Mouse (Mus musculus): ENCODE measurements around the gene Tmpo.
A peak's percentile ranks its signal among the peaks of the same experiment; 100 is the strongest.

The Tmpo gene

DNA sequence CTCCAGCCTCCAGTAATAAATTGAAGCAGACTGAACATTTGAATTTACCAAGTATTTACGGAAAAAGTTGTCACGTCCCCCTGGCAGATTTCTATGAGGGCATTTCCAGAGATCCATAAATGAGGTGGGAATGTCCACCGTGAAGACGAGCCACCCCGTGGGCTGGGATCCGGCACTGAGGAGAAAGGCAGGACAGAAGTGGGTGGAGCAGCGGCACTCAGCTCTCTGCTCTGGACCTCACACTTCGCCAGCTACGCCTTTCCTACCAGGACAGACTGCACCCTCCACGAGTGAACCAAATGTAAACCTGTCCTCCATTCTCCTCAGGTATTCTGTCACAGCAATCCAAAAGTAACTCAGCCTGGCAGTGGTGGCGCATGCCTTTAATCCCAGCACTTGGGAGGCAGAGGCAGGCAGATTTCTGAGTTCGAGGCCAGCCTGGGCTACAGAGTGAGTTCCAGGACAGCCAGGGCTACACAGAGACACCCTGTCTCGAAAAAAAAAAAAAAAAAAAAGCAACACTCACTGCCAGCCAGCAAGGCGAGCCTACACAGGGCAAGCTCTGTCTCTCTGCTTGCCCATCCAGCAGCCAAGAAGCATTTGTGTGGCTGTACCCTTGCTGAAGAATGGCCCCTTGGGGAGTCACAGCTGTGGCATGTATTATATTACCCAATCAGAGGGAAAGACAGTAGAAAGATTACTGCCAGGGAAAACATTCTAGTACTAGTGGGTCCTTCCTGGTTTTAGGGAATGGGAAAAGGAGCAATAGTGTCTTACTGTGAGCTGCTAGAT is 78.1 kb downstream of the Tmpo start:
- Histone ChIP-seq H3K27me3 (ENCODE audit: insufficient read depth, low read length) (no peaks in the 10 kb centered on the region), H3K4me1 (replicated peaks; ENCODE audit: low read depth, low read length) (no peaks in the 10 kb centered on the region), H3K9me3 (ENCODE audit: low read length) (no peaks in the 10 kb centered on the region), H3K4me3 (replicated peaks; ENCODE audit: low read length) (0 out of 2 replicates have a peak overlapping the region, but pooled peaks have one; percentile 29), H3K36me3 (ENCODE audit: insufficient read depth, low read length) (no peaks in the 10 kb centered on the region)
- no peak for TF ChIP-seq CTCF (conservative IDR thresholded peaks at IDR 0.05; ENCODE audit: low read length)
- TF ChIP-seq POU5F1 (IDR thresholded peaks at IDR 0.05; ENCODE audit: borderline replicate concordance, low read length): no peak
- no peak for TF ChIP-seq NANOG (IDR thresholded peaks at IDR 0.05; ENCODE audit: borderline replicate concordance, low read length)

GRCm38 (mm10) chr10:91101936-91102335 is 79.2 kb downstream of the Tmpo start:
- H3K27me3 ChIP-seq (ENCODE audit: insufficient read depth, low read length): no peaks in the 10 kb centered on the region
- TF ChIP-seq NANOG (IDR thresholded peaks at IDR 0.05; ENCODE audit: borderline replicate concordance, low read length) (no peak), CTCF (conservative IDR thresholded peaks at IDR 0.05; ENCODE audit: low read length) (no peak), POU5F1 (IDR thresholded peaks at IDR 0.05; ENCODE audit: borderline replicate concordance, low read length) (no peak)

GRCm38 (mm10) chr10:91100101-91100500 is 81.0 kb downstream of the Tmpo start:
- no peaks in the 10 kb centered on the region for H3K36me3 ChIP-seq (ENCODE audit: insufficient read depth, low read length)
- H3K9me3 ChIP-seq (ENCODE audit: low read length): no peaks in the 10 kb centered on the region
- H3K4me3 ChIP-seq (replicated peaks; ENCODE audit: low read length): no peak overlapping the region
- no peaks in the 10 kb centered on the region for H3K27me3 ChIP-seq (ENCODE audit: insufficient read depth, low read length)
- TF ChIP-seq NANOG (IDR thresholded peaks at IDR 0.05; ENCODE audit: borderline replicate concordance, low read length) (no peak), CTCF (conservative IDR thresholded peaks at IDR 0.05; ENCODE audit: low read length) (no peak), POU5F1 (IDR thresholded peaks at IDR 0.05; ENCODE audit: borderline replicate concordance, low read length) (no peak)
- no peaks in the 10 kb centered on the region for H3K4me1 ChIP-seq (replicated peaks; ENCODE audit: low read depth, low read length)

More at GRCm38 (mm10) chr10:91101936-91102335, 79.2 kb downstream of the Tmpo start:
- H3K9me3 ChIP-seq (ENCODE audit: low read length): no peaks in the 10 kb centered on the region
- H3K36me3 ChIP-seq (ENCODE audit: insufficient read depth, low read length): no peaks in the 10 kb centered on the region
- H3K4me3 ChIP-seq (replicated peaks; ENCODE audit: low read length): no peak overlapping the region
- no peaks in the 10 kb centered on the region for H3K4me1 ChIP-seq (replicated peaks; ENCODE audit: low read depth, low read length)

DNA sequence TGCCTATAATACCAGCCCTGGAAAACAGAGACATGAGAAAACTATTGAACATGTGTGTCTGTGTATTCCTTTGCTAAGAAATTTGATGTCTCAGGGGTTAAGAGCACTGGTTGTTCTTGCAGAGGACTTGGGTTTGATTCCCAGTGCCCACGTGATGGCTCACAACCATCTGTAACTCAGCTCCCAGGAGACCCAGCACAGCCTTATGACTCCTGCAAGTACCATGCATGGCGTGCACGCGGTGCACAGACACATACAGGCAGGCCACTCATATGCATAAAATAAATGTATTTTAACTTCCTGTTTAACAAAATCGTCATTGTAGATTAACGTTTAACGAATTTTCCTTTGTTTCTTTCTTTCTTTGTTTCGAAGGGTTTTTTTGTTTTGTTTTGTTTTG is 83.1 kb downstream of the Tmpo start:
- TF ChIP-seq NANOG (IDR thresholded peaks at IDR 0.05; ENCODE audit: borderline replicate concordance, low read length) (no peak), POU5F1 (IDR thresholded peaks at IDR 0.05; ENCODE audit: borderline replicate concordance, low read length) (no peak), CTCF (conservative IDR thresholded peaks at IDR 0.05; ENCODE audit: low read length) (no peak)
- H3K36me3 ChIP-seq (ENCODE audit: insufficient read depth, low read length): no peaks in the 10 kb centered on the region
- no peaks in the 10 kb centered on the region for H3K27me3 ChIP-seq (ENCODE audit: insufficient read depth, low read length)
- no peaks in the 10 kb centered on the region for H3K9me3 ChIP-seq (ENCODE audit: low read length)
- no peak overlapping the region for H3K4me3 ChIP-seq (replicated peaks; ENCODE audit: low read length)
- no peaks in the 10 kb centered on the region for H3K4me1 ChIP-seq (replicated peaks; ENCODE audit: low read depth, low read length)
